Mouse (Mus musculus) intestine, embryonic 15.5 days (tissue): Measurements from ENCODE around the gene Prss46. TPM values are rescaled to one million over a fixed set of nuclear protein-coding genes. Genes with fewer than 3 reads are reported as not detected.

Experiments
- polyA plus RNA-seq: library from polyadenylated mRNA; unstranded; fragments of >200 nt; fragmentation: Nextera tagmentation; extraction: Ambion mirVana; gene quantifications from 2 replicates; pipeline ENCODE4 v1.2.1, GENCODE M21; 2015

Prss46 gene
- polyA plus RNA-seq, 1 experiment from 2014 or later = not detected

Other genes starting within 250 kb of the Prss46 start
- 27.0 and 29.0 TPM in 2 replicates for gene Nradd, start 220.1 kb upstream of the Prss46 start, polyA plus RNA-seq
- 3.6 and 4.9 TPM in 2 replicates for gene Nbeal2, start 190.3 kb upstream of the Prss46 start, polyA plus RNA-seq
- gene Ccdc12, start 188.0 kb upstream of the Prss46 start, polyA plus RNA-seq = 162 and 166 TPM in 2 replicates
- 0.53 and 0.58 TPM in 2 replicates for gene Myl3, start 102.6 kb upstream of the Prss46 start, polyA plus RNA-seq
- 21.6 and 23.6 TPM in 2 replicates for gene Pth1r, start 97.4 kb upstream of the Prss46 start, polyA plus RNA-seq
- not detected in 2 replicates for gene Prss42, start 46.3 kb upstream of the Prss46 start, polyA plus RNA-seq
- gene Prss44, start 30.5 kb upstream of the Prss46 start, polyA plus RNA-seq = not detected in 2 replicates
- gene Prss43, start 17.8 kb upstream of the Prss46 start, polyA plus RNA-seq = not detected in 2 replicates
- not detected in 2 replicates for gene Prss45, start 9.9 kb upstream of the Prss46 start, polyA plus RNA-seq
- 0.19 and 0.59 TPM in 2 replicates for gene Prss50, start 13.5 kb downstream of the Prss46 start, polyA plus RNA-seq
- 6.1 and 6.5 TPM in 2 replicates for gene Als2cl, start 35.4 kb downstream of the Prss46 start, polyA plus RNA-seq
- 2.1 and 2.5 TPM in 2 replicates for gene Tmie, start 35.6 kb downstream of the Prss46 start, polyA plus RNA-seq
- gene Fam240a, start 72.4 kb downstream of the Prss46 start, polyA plus RNA-seq = not detected in 2 replicates
- gene Tdgf1, start 101.7 kb downstream of the Prss46 start, polyA plus RNA-seq = not detected in 2 replicates
- gene Lrrc2, start 107.0 kb downstream of the Prss46 start, polyA plus RNA-seq = 0.23 and 0.34 TPM in 2 replicates
- 0.24 and 0.81 TPM in 2 replicates for gene Rtp3, start 146.1 kb downstream of the Prss46 start, polyA plus RNA-seq
- 2.2 and 5.1 TPM in 2 replicates for gene Ltf, start 174.8 kb downstream of the Prss46 start, polyA plus RNA-seq
- 1.8 and 2.6 TPM in 2 replicates for gene Ccrl2, start 213.0 kb downstream of the Prss46 start, polyA plus RNA-seq